Mouse (Mus musculus) heart, postnatal 4 days (tissue): ENCODE data around the gene Mrpl21. TPM values are rescaled to one million over a fixed set of nuclear protein-coding genes. Genes with fewer than 3 reads are reported as not detected.

Source experiments
- DNase-seq: peaks from one replicate; pipeline ENCODE4 v3.0.0; 2021
- total RNA-seq, 2 experiments: library from RNA; stranded (reverse); gene quantifications; 2 replicates each; pipeline ENCODE4 v1.2.3; 2021

Gene Mrpl21
- 10 to 100 TPM; 69.4 to 71.9 TPM for total RNA-seq

DNA sequence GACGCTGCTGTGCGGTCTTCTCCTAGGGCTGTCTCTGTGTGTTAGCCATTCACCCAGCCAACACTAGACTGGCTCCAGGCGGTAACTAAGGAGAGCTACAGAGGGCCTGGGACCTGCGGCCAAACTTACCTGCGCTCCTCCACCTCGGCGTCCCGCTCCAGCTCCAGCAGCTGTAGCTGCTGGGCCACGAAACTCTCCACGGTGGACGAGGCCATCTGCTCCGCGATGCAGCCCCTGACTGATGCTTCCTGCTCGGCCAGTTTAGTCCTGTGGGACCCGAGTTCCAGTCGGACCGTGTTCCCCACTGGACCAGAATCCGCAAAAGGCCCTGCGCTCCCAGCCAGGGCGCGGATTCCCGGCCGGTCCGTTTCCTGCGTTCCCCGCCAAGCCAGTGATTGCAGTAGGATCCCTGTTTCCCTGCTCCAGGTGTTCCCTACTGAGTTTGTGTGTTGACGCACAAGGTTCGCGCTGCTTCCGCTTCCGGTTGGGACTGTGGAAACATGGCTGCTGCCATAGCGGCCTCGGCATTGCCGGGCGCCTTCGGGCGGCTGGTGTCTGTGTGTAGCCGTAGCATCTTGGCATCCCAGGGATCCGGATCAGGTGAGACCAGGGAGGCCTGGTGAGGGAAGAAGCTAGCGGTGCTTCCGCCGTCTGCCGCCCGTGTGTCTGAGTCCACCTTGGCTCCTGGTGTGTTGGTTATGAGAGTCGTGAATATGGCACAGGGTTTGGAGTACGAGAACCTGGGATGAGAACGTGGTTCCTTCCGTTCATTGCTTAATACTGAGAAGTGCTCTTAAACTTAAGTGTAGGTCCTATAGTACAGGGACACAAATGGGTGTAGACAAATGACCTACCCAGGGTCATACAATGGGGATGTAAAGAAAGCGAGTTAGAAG is at the start of gene Mrpl21, which contains the start of gene Ighmbp2:
Gene Mrpl21, plus strand, starts transcription at position 330 of the 896 bp plus-strand sequence.
Gene Ighmbp2, minus strand, starts transcription at position 446 of the 896 bp plus-strand sequence.
- peak; percentile 95 for DNase-seq

DNA sequence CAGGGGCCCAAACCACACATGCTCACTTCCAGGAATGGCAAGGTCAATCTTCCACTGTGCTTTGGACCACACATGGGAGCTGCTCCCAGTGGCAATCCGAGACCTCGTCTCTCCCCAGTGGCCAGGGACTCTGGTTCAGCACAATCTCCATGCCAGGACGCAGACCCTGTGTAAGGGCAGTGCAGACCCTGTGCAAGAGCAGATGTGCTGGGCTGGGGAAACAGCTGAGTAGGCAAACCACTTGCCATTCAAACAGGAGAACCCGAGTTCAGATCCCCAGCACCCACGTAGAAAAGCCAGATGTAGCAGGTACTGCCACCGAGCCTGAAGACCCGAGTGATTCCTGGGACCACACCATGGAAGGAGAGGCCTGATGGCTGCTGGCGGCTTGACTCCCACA is 22.7 kb upstream of the Mrpl21 start:
- no peak for DNase-seq

DNA sequence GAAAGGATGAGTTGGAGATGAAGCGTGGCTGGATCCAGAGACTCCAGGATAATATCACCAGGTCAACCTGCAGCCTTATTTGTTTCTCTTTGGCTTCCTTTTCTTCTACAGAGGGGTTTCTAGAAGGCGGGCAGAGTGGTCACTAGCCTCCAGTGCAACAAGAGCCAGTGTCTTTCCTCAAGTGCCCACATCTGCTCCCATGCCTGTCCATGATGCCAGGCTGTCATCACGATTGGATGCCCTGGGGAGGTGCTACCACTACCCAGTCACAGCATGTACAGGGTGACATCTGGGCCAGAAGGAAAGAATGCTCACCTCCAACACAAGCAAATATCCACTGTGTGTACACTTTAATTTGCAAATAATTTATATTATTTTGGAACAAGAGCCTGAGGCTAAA is 22.1 kb upstream of the Mrpl21 start:
- no peak for DNase-seq

DNA sequence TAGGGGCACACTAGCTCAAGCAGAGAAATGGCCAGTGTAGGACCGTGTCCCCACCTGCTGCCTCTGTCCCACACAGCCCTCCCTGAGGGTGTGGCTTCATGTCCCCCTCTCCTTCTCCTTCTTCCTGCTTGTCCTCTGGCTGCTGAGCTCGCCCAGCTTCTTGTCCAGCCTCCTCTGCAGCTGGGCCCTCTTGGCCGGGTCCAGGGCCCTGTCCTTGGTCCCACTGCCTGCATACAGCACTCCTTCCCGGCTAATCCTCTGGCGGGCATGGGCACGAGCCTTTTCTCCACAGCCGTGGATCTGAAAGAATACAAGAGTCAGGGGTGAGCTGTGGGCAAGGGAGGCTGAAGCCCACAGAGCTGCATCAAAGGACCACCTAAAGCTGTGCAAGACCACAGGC is 21.4 kb upstream of the Mrpl21 start:
- no peak for DNase-seq

DNA sequence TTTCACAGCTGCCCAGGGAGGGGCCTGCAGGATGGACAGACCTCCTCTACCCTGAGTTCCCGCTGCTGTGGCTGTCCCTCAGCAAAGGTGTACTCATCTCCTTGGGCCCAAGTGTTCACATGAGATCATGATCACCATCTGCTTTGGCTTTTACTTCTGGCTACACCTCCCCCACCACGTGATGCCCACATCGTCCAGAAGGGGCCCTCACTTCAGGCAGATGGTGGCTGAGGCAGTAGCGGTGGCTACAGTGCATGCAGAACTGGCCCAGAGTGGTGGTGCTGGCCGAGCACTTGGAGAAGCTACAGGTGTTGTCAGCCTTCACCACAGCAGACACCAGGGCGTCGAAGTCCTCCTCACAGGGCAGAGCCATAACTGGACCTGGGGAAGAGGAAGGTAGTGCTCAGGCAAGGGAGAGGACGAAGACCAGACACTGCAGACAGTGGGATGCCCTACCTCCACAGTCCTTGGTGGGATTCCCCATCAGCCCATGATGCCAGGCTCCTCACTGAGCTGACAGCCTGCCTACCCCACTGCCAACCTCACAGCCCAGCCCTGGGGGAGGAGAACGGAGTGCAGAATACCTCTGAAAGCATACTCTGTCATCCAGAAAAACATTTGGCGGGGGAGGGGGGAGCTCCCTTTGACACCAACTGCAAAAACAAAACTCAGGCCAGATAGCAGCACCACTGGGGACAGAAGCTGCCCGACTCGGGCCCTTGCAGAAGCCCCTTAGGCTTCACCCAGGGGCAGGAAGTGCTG is 20.8 kb upstream of the Mrpl21 start:
- no peak for DNase-seq

DNA sequence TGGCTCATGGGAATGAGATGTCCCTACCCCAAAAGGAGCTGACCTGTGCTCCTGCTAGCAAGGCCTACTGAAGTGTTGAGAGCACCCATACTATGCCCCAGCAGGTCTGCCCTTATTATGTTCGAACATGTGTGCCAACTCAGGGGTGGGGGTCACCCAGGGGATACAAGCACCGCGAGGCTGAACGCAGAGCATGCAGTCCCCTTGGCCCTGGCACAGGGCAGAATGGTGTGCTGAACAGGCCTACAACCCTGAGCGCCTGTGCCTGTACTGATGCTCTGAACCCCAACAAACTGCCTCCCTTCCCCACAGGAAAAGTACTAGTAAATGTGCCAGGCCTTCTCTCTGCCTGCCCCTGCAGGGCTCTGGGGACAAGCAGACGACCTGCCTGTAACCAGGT is 18.4 kb upstream of the Mrpl21 start:
- no peak for DNase-seq

DNA sequence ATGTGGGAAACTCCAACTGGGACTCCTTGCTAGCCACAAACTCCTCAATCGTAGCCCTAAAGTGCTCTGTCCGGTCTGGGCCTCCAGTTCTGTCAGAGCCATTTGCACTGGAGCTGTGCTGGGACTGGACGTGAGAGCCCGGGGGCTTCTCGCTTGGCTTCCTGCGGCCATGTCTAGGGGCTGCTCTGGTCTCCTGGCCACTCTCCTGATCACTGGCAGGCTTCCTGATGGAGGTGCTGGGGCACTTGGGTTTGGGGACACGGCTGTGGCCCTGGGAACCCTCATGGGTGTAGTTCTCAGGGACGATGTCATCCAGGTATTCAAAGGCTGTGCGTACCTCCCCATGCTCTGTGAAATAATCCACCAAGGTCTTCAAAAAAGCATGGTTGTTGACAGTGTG is 17.5 kb upstream of the Mrpl21 start:
- DNase-seq = no peak

DNA sequence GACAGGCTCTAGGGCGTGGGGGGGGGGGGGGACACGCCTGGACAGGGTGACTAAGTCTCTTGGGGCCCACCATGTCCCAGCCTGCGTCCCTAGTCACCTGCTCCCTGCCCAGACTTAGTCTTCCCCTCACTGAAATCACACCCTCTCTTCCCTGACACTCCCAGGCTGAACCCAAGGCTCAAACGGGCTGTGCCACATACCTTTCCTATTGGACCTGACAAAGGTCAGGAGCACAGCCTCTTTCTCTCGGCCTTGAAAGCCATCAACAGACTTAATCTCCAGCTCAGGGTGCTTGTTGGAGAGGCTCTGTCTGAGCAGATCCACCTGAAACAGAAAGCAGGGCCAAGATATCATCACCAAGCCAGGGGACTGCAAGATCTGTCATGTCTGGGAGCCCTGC is 16.6 kb upstream of the Mrpl21 start:
- DNase-seq = no peak

DNA sequence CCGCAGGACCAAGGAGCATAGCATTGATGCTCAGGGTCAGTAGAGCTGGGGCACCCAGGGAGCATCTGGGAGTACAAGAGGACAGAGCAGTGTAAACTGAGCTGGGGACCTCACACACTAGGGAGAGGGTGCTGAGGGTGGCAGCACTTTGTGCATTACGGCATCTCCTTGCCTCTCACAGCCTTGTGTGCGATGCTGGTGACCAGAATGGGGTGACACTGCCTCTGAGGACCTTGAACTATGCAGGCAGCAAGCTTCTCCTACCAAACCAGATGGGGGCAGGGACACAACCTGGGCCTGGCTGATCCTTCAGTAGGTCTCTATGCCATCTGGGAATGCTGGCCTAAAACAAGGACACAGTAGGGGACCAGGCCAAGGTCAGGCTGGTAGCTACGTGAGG is 16.0 kb upstream of the Mrpl21 start:
- no peak for DNase-seq

DNA sequence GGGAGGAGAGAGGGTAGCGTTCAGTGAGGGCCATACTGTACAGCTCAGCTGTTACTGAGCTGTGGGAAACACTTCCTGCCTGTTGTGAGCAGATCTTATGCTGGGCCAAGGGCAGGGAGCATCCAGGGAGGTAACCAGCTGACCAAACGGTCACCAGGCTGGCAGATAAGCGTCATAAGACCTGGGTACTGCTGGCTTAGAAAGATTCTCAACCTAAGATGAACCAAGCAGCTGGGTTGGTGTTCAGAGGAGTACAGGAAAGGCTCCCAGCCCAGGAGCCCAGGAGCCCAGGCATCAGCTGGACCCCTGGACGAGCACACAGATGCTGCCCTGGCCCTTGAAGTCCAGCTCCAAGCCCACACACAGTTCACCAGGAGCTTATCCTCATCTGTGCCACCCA is 15.4 kb upstream of the Mrpl21 start:
- no peak for DNase-seq

DNA sequence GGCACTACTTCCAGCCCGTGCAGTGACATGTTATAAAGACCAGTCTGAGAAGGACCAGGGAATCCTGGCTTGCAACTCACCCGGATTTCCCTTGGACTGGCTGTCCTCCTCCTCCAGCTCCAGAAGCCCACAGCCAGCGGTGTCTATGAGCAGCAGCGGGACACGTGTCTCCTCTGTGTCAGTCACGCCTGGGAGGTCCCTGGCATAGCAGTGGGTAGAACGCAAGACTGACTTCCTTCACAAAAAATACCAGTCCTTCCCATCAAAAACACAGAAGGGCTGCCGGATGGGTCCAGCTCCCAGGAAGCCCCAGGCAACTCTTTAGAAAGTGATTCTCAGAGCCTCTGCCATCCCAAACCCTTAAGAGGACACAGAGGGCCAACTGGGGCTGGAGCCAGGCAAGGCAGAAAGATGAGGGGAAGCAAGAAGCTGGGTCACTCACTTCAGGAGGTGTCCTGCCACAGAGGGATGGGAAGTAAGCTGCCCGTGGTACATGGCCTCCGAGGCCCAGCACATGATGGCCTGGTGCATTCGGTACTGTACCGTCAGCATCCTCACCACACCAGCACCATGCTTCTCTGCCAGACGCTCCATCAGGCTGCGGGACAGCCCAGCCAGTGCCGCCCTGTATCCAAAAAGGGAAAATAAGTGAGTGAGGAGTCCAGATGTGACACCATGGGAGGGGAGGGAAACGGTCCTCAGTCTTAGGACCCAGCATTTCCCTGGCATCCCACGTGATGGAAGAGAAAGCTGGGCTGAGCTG is 14.3 kb upstream of the Mrpl21 start:
- no peak for DNase-seq

DNA sequence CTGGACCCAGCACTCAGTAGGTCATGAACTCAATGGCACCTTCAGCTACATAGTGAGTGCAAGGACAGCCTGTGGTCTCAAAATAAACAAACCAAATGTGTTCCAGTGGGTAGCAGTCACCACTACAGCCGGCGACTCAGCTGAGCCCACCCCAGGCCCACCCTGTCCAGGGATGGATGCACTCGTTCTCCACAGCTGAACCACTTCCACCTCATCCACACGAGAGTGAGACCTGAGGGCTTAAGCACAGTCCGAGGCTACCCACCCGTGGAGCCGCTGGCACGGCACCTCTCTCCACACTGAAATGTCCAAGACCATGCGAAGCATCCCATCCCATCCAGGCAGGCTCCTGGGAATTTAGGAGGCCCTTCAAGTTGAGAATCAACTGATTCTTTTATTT is 13.4 kb upstream of the Mrpl21 start:
- no peak for DNase-seq

DNA sequence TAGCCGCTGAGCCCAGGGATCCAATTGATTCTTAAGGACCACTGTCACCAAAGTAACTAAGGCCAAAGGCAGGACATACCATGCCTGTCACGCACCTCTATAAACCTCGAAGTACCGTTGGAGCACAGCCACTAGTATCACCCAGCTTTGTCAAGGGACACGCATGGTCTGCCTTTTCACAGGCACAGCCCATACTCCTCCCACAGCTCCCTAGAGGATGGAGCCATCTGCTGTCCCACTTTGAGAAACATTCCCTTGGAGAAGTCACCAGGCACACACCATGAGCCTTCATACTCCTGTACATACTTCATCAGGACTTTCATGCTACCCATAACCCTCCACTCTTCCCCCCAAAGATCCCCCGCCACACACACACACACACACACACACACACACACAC is 12.9 kb upstream of the Mrpl21 start:
- DNase-seq = no peak

DNA sequence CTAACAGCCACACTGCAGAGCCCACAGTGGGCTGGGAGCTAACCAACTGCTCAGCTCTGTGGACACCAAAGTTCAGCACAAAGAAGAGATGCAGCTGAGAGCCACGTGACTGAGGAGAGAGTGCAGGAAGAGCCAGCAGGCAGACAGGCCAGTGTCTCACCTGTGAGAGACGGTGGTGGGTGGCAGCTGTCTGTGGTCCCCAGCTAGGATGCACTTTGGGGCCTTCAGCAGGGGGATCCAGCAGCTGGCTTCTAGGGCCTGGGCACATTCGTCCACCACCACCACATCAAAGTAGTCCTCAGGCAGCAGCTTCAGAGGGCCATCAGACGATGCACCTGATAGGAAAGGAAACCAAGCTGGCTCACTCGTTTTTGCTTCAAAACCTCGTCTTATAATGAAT is 11.3 kb upstream of the Mrpl21 start:
- DNase-seq = no peak

DNA sequence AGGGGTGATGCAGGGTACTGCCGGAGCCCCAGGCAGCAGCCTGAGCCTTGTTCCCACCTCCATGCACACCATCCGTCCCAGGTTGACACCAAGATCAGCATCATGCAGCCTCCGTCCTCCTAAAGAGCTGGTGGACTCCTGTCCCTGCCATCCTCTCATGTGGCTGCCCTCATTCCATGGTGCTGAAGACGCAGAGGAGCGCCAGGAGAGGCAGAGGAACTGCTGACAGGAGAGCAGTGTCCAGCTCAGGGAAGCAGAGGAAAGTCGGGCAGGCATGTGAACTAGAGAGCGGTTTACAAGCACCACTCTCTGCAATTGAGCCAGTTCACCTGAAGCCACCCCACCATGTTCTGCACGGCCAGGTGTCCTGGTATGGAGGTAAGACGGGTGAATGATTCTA is 9.4 kb upstream of the Mrpl21 start:
- DNase-seq = no peak

DNA sequence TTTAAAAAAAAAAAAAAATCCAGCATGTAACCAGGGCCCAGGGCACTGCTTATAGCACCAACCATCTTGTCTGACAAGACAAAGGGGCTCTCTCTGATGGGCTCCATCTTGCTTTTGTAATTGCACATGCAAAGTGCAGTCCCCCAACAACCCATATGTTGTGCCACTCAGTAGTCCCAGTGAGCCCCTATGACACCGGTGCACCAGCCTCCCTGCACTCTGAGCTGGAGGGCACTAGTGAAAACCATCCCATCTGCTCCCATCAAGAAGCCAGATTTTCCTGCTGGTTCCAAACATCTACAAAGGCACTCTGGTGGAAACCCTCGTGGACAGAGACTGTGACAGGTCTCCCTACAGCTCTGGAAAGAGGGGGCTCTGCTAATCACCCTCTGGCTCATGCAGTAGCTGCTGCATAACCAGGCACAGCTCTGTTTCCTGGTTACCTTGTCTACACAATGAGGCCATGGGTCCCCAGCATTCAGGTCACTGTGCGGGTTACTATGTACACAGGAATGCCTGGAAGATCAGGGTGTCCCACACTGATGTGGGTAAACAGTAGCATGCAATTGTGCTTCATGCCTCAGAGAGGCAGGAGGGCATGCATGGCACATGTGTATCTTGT is 6.8 kb upstream of the Mrpl21 start:
- DNase-seq = no peak

DNA sequence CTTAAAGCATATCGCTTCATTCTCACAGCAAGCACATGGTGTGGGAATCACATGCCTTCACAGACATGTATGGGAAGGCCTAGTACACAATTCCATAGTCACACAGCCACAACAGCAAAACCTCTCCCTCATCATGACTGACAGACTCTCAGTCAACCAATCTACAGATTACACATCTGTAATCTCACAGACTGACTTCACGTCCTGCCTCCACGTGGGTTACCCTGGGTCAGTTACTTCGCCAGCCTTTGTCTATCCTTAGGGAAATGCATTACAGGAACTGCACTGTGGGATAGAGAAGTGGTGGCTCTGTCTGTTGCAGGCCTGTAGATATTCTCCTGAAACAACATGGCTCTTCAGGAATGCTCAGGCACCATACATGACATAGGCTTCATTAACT is 815 bp upstream of the Mrpl21 start:
- DNase-seq = no peak

DNA sequence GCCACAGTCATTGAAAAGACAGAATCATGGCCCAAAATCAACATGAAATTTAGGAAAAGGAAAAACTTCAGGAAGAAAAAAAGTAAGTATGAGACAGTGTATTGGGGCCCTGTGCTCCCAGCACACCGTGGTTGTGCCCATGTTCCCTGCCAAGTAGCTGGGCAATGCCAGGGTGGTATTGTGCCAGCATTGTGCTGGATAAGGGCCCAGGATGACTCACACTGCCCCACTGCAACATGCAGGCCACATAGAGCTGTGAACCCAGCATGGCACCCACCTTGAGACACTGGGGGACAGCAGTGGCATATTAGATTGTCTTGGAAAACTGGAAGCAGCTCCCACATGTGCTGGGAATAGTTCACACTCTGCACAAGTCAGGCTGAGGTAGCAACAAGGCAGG is 6.3 kb downstream of the Mrpl21 start:
- no peak for DNase-seq

DNA sequence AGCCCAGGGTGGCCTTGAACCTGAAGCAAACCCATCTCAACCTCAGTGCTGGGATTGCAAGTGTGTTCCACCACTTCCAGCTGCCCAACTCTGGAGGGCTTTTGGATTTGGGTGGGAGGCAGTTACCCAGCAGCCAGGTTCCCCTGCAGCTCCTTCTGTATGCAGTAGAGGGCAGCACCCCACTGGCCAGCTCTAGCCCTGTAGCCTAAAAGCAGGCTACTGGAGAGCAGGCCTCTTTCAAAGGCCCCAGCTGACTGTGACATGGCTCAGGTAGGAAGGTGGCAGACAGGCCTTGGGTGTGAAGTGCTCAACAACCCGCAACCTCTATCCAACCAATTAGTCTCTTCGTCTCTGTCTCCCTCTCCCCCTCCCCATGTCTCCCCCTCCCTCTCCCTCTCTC is 9.3 kb downstream of the Mrpl21 start:
- peak; percentile 79 for DNase-seq

DNA sequence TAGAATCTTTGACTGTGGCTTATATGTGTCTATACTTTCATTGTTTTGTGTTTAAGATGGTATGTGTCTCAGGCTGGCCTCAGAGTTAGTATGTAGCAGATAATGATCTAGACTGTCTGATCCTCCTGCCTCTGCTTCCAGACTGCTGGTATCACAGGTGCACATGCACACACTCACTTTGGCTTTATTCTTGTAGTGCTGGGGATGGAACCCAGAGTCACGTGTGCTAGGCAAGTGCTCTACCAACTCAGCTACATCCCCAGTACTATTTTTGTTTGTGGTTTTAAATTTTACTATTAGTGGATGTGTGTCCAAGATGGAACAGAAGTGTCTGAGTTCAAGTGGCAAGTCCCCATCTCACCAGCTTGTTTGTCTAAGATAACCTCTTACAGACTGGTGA is 10.3 kb downstream of the Mrpl21 start:
- DNase-seq = no peak

DNA sequence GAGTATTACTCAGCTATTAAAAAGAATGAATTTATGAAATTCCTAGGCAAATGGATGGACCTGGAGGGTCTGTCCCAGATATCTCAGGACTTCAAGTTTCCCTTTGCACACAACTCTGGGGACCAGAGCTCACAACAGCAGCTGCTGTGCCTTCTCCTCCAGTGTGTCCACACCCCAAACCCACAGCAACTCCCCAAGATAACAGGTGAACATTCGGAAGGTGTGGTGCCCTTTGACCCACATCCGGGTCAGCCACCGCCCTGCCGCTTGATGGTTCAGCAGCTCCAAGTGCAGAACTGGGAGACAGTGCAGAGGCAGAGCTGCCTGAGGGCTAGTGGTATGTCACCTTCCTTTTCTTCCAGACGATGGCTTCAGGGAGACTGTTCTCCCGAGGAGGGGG is 12.5 kb downstream of the Mrpl21 start:
- no peak for DNase-seq

DNA sequence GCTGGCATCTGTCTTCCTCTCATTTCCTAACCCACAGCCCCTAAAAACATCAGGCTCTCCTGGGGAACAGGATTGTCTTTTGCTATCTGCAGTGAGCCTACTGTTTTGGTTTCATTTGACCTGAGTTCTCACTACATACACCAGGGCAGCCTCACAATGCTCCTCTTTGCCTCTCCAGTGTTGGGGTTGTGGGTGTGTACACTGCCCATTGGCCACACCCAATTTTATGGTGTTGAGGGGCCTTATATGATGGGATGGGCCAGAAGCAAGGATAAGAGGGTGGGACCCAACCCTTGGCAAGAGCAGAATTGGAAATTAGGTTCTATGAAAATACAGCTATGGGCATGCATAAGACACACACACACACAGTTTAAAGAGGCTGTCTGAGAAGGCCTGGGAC is 14.3 kb downstream of the Mrpl21 start:
- no peak for DNase-seq

DNA sequence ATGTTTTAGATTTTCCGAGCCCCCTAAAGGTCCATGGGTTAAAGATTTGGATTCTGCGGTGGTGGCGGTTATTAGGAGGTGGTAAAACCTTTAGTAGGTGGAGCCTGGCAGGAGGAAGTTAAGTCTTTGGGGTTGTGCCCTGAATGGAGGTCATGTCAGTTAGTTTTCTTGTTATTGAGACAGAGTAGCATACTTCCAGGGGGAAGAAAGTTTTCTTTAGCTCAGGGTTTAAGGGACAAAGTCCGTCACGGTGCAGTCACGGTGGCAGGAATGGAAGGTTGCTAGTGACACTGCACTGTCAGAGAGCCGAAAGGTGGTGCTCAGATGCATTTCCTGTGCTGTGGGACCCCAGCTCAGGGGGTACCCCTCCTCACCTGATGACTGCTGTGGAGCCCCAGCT is 15.1 kb downstream of the Mrpl21 start:
- DNase-seq = no peak
